9 mouse cellular contexts compared by ENCODE assay signal in genomic region chr14:48138138-48138537, GRCm38 (mm10). TPM values are rescaled to one million over a fixed set of nuclear protein-coding genes. Genes with fewer than 3 reads are reported as not detected.
DNase-seq lines count a peak whose midpoint lies in the region; ATAC-seq and TF ChIP-seq lines count a peak whose summit lies in the region.
"Had no signal": no experiment of that assay in that cellular context is flagged by ENCODE, and none has a peak within 500 bp of the region (broad histone marks: within the 10 kb centered on the region; RNA-seq: fewer than 3 reads in every experiment).

No protein-coding gene starts in this region.

- H3K4me3 ChIP-seq in hindbrain, embryonic 16.5 days (ENCODE audit: low read length): no peak overlapping the region
- H3K4me3 ChIP-seq in stomach, postnatal 0 days (ENCODE audit: low read depth, low read length): no peak overlapping the region

- no peaks in the 10 kb centered on the region for H3K9me3 ChIP-seq in hindbrain, embryonic 16.5 days (ENCODE audit: control insufficient read depth, low read length)
- H3K9me3 ChIP-seq in stomach, postnatal 0 days (ENCODE audit: control insufficient read depth, low read length): no peaks in the 10 kb centered on the region

- no peak overlapping the region for H3K27ac ChIP-seq in hindbrain, embryonic 16.5 days (ENCODE audit: low read depth, low read length)
- H3K27ac ChIP-seq in stomach, postnatal 0 days (replicated peaks): no peak overlapping the region

- no peaks in the 10 kb centered on the region for H3K27me3 ChIP-seq in hindbrain, embryonic 16.5 days (replicated peaks; ENCODE audit: control insufficient read depth, insufficient read depth, low read length)
- H3K27me3 ChIP-seq in stomach, postnatal 0 days (ENCODE audit: control insufficient read depth, insufficient read depth, low read length): no peaks in the 10 kb centered on the region

- peaks cover 15% of the 10 kb centered on the region for H3K4me1 ChIP-seq in hindbrain, embryonic 16.5 days (ENCODE audit: control insufficient read depth, insufficient read depth, low read depth, low read length)
- peaks cover 9% of the 10 kb centered on the region for H3K4me1 ChIP-seq in stomach, postnatal 0 days (replicated peaks; ENCODE audit: control insufficient read depth, insufficient read depth)

- TF ChIP-seq EP300 in stomach, postnatal 0 days (optimal IDR thresholded peaks at IDR 0.05): no peak

- ATAC-seq in hindbrain, embryonic 16.5 days: 0 out of 2 replicates have a peak, but pooled peaks have one; percentile 38
- ATAC-seq in stomach, postnatal 0 days (ENCODE audit: low FRiP score, low TSS enrichment): peak; percentile 64

- H3K36me3 ChIP-seq in hindbrain, embryonic 16.5 days (ENCODE audit: control insufficient read depth, insufficient read depth, low read length): no peaks in the 10 kb centered on the region
- H3K36me3 ChIP-seq in stomach, postnatal 0 days (ENCODE audit: control insufficient read depth, insufficient read depth, low read length): no peaks in the 10 kb centered on the region

- no peak overlapping the region for H3K9ac ChIP-seq in hindbrain, embryonic 16.5 days (ENCODE audit: low read depth, low read length)
- no peak overlapping the region for H3K9ac ChIP-seq in stomach, postnatal 0 days (ENCODE audit: low read length)

- 53% methylated on average over 8 of the region's 8 CpGs for WGBS in hindbrain, embryonic 16.5 days
- 40% methylated on average over 8 of the region's 8 CpGs for WGBS in stomach, postnatal 0 days

- no peak overlapping the region for H3K4me2 ChIP-seq in hindbrain, embryonic 16.5 days (ENCODE audit: low read length)
- H3K4me2 ChIP-seq in stomach, postnatal 0 days (replicated peaks; ENCODE audit: low read depth): no peak overlapping the region

- intact Hi-C loops in gastrocnemius, postnatal 14 days (cut with DNase I; ENCODE audit: low total_unique reads): loop anchor here (10.0 kb wide), 1 partner anchor 217 kb away; no protein-coding TSS in a partner anchor

- TF ChIP-seq CTCF in stomach, postnatal 0 days (IDR thresholded peaks at IDR 0.05; ENCODE audit: low read depth): peak; percentile 82

- peak; percentile 49 for DNase-seq in gastrocnemius, postnatal 14 days
- no peak for DNase-seq in gastrocnemius, postnatal 25 days
- peak; percentile 65 for DNase-seq in retina, postnatal 1 day
- DNase-seq in retina, embryonic 14.5 days (ENCODE audit: low spot score): no peak
- DNase-seq in stomach, postnatal 0 days (ENCODE audit: low spot score): peak; percentile 43
- DNase-seq in B cell, adult 2 months: no peak
- DNase-seq in T-cell, adult 2 months (ENCODE audit: low spot score): no peak

RNA-seq across cellular contexts. Expression of gene Peli2, which starts 17.5 kb away (rescaled TPM):
- total RNA-seq in gastrocnemius, postnatal 14 days (2021): 10 to 100 TPM; 12.9 to 16.3 TPM
- 10 to 100 TPM; 12.5 to 14.7 TPM for total RNA-seq in gastrocnemius, postnatal 25 days (2021)
- polyA plus RNA-seq in hindbrain, embryonic 16.5 days (2015; fragmentation: Nextera tagmentation; extraction: Ambion mirVana): 8.0 and 8.7 TPM in 2 replicates
- polyA plus RNA-seq in stomach, postnatal 0 days (2015; fragmentation: Nextera tagmentation; extraction: Ambion mirVana): 5.6 and 5.9 TPM in 2 replicates
- total RNA-seq: MEL had no signal

Comparison
In these comparisons a context has a peak if more than half of its experiments do, and no peak if none do; other contexts are left out.
1. DNase-seq: peak in gastrocnemius, postnatal 14 days (single experiment), retina, postnatal 1 day (single experiment) and stomach, postnatal 0 days (single experiment); none in gastrocnemius, postnatal 25 days (single experiment), retina, embryonic 14.5 days (single experiment), B cell, adult 2 months (0 of 2) and T-cell, adult 2 months (single experiment).